Mouse (Mus musculus) forebrain, embryonic 10.5 days (tissue): ENCODE measurements around the gene Nxf7. TPM values are rescaled to one million over a fixed set of nuclear protein-coding genes. Genes with fewer than 3 reads are reported as not detected.

Source experiments
- polyA plus RNA-seq: library from polyadenylated mRNA; unstranded; fragments of >200 nt; fragmentation: Nextera tagmentation; extraction: Ambion mirVana; gene quantifications from 2 replicates; pipeline ENCODE4 v1.2.1, GENCODE M21; 2016

Nxf7 gene
- polyA plus RNA-seq, 1 experiment from 2014 or later, result not detected

Other genes starting within 250 kb of the Nxf7 start
- not detected in 2 replicates for gene Gm5128, start 225.5 kb downstream of the Nxf7 start, polyA plus RNA-seq
- not detected in 2 replicates for gene Gm7903, start 164.9 kb downstream of the Nxf7 start, polyA plus RNA-seq
- gene AV320801, start 104.2 kb downstream of the Nxf7 start, polyA plus RNA-seq, result not detected in 2 replicates
- gene Prame, start 28.9 kb upstream of the Nxf7 start, polyA plus RNA-seq, result 0.10 TPM in 1 of 2 replicates, not detected in the other
- not detected in 2 replicates for gene Tcp11x2, start 95.0 kb upstream of the Nxf7 start, polyA plus RNA-seq
- not detected in 2 replicates for gene Tmsb15a, start 126.5 kb upstream of the Nxf7 start, polyA plus RNA-seq
- gene Armcx5, start 144.0 kb upstream of the Nxf7 start, polyA plus RNA-seq, result 10.3 and 10.6 TPM in 2 replicates
- 52.8 and 53.6 TPM in 2 replicates for gene Gprasp1, start 144.0 kb upstream of the Nxf7 start, polyA plus RNA-seq
- 49.3 and 52.8 TPM in 2 replicates for gene Bhlhb9, start 198.8 kb upstream of the Nxf7 start, polyA plus RNA-seq
- 25.3 and 27.1 TPM in 2 replicates for gene Gprasp2, start 240.3 kb upstream of the Nxf7 start, polyA plus RNA-seq